Mouse (Mus musculus) urinary bladder, postnatal 10 days (tissue): Measurements from ENCODE around the gene Has1.
"Not testable (repeated sequence)": the region's sequence is repeated elsewhere in the genome, so short reads cannot be mapped to it uniquely, and the experiment has no call there.

Source experiments
- DNase-seq: peaks from one replicate; pipeline ENCODE4 v3.0.0; 2022; ENCODE audit warnings: low spot score

Has1 gene

DNA sequence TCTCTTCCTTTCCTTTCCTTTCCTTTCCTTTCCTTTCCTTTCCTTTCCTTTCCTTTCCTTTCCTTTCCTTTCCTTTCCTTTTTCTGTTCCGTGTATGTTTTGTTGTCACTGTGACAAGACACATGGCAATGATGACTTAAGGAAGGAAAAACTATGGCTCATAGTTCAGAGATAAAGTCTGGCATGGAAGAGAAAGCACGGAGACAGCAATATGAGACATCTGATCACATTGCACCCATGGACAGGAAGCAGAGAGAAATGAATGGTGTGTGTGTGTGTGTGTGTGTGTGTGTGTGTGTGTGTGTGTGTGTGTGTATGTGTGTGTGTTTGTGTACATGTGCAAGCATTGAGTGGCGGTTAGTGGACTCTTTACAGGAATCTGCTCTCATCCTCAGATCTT lies 10.4 kb downstream of the Has1 start:
- DNase-seq = not testable (repeated sequence)

DNA sequence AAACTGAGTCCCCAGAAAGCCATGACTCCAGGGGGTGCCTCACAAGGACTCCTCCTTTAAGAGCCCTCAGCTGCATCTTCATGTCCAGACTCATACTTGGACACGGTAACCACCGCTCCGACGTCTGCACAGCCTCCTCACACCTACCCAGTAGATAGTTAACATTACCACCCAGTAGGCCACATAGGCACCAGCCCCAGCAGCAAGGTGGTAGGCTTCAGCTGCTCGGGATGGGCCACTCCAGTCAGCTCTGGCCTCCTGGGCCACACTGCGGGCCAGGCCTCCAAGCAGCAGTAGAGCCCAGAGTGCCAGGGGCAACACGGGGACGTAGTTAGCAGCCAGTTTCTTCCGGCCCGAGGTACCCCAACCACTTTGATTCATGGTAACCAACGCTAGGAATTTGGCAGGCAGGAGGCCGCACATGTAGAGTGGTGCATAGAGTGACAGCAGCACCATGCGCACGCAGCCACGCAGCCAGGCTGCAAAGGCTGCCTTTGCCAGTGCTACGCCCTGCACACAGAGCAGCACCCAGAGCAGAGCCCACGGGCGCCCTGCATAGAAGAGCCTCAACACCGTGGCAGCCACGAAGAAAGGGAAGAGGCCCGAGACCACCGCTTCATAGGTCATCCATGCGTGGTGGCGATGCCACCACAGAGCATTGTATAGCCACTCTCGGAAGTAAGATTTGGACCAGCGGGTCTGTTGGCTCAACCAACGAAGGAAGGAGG lies 11.3 kb downstream of the Has1 start:
- no peak for DNase-seq

DNA sequence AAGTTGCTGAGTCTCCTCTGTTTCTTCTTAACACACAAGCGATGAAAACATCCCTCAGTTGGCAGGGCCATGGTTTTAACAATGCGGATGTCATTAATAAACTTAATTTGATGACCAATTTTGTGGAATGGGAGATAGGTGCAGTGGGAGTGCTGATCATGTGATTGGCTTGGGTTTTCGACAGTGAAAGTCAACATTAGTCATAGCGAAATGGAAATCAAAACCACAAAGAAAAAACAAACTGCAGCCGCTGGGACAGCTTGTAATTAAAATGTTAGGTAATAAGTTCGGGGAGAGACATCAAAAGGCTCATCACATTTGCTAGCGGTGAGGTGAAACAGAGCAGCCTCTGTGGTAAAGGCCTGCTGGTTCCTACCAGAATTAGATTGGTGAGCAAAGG lies 14.2 kb downstream of the Has1 start:
- DNase-seq = no peak

GRCm38 (mm10) chr17:17839276-17839675 lies 15.7 kb downstream of the Has1 start:
- no peak for DNase-seq

GRCm38 (mm10) chr17:17837919-17838701 lies 16.9 kb downstream of the Has1 start:
- peak; percentile 80 for DNase-seq

DNA sequence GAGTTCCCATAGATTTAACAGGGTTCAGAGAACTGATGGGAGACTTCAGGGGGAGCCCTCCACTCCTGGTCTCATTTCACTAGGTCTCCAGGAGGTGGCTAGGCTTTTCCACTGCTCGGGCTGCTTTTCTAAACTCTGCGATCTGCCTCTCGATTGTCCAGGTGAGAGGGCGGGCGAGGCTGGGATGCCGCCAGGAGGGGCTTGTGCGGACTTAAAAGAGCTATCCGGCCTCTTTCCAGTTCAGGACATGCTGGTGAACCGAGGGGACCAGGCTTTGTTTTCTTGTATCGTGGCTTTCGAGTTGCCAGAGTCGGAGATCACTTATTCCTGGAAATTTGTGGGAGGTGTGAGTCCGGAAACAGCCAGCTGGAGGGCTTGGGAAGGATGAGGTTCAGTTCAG lies 17.6 kb downstream of the Has1 start:
- DNase-seq = no peak

DNA sequence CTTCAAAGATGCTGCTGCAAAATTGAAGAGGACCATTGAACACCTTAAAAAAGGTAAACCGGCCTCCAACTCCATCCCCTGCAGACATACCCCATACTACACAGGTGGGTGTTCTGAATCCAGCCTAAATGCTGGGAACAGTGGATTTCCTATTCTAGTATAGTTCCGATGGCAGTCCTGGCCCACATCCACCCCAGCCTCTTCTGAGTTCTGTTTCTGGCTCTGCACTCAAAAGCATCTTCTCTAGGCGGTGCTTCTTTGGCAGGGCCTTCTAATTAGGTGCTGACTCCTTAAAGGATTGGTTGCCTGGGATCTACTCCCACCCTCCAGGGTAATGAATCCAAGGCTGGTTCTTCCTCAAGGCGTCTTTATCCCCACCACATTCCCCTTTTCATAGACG lies 18.9 kb downstream of the Has1 start:
- no peak for DNase-seq

DNA sequence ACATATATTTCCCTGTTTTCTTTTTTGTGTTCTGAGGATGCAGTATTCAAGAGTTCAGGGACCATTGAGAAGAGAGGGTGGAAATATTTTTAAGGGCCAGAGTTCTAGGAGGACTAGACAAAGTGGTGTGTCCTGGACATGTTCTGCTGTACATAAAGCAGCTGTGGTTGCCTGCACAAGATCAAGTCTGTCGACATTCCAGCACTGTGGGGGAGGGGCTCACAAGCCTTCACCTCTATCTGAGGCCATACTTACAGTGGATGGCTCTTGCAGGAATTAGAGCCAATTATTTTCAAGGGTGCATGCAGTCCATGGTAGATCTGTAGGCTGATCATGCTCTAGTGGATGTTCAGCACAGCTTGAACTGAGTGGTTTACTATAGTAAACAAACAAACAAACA lies 20.1 kb downstream of the Has1 start:
- DNase-seq = no peak

DNA sequence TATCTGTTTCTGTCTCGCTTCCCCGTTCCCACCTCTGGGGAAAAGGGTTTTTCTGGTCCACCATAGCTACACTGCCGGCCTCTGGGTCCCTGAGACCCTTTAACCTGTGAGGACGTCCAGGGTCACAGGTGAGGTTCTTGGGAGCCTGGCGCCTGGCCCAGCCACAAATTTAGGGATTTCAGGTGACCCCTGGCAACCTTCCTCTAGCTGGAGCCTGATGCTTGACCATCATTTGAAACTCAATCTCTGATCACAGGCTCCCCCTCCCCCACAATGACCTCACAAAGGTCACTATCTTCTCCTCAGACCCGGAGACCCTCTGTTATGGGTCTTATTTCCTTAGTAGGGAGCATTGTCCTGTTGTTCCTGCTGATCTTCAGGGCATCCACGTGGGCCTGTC lies 24.3 kb downstream of the Has1 start:
- no peak for DNase-seq

DNA sequence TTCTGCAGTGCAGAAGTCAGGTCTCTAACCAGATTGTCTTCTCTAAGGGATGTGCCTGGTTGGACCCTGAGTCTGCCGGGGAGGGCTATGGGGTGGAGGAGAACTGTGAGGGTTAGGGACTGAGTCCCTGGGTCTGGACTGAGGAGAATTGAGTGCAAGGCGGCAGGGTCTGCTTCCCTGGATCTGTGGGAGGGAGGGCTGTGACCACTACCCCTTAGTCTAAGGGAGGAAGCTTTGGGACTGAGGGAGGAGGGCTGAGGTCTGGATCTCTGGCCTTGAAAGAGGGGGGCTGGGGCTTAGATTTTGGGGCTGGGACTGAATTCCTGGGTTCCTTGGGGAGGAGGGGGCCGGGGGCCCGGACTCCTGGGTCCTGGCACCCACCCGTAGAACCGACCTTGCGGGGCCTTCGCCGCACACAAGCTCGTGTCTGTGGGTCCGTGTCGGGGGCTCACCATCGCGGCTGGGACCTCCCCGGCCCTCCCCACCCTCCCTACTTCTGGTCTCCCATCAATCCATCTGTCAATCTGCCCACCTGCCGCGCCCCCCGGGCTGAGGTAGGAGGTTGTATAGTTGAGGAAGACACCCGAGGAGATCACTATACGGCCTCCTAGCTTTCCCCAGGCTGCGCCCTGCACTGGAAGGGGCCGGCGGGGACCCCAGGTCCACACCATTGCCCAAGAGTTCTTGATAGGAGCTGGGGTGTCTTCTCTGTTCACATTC lies 25.0 kb downstream of the Has1 start:
- no peak for DNase-seq

DNA sequence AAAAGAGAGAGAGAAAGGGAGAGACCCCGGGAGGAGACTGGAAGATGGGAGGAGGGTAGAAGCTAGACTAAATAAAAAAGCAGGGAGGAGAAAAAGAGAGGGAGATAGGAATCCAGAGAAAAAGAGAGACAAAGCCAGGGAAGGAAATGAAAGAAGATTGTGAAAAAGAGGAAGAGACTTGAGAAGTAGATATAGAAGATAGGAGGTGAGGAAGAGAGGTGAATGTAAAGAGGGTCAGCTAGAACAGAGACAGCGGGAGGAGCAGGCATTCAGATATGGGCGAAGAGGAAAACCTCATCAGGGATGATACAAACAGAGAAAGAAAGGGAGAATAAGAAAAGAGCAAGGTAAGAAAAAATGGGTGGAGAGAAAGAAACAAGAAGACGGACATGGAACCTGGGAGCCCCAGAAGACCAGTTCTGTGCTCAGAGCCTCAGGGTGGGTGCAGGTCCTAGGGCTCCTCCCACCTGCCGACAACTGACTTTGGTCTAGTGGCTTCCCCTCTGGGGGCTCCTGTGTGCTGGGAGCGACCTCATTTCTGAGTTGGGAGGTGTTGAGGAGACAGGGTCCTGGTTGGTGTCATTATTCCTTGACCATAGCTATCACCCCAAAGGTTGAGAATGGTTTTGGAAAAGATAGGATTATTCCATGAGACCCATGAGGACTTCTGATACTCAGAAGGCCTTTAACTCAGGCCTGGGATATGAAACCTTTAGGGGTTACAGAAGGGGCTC lies 25.8 kb downstream of the Has1 start:
- no peak for DNase-seq

DNA sequence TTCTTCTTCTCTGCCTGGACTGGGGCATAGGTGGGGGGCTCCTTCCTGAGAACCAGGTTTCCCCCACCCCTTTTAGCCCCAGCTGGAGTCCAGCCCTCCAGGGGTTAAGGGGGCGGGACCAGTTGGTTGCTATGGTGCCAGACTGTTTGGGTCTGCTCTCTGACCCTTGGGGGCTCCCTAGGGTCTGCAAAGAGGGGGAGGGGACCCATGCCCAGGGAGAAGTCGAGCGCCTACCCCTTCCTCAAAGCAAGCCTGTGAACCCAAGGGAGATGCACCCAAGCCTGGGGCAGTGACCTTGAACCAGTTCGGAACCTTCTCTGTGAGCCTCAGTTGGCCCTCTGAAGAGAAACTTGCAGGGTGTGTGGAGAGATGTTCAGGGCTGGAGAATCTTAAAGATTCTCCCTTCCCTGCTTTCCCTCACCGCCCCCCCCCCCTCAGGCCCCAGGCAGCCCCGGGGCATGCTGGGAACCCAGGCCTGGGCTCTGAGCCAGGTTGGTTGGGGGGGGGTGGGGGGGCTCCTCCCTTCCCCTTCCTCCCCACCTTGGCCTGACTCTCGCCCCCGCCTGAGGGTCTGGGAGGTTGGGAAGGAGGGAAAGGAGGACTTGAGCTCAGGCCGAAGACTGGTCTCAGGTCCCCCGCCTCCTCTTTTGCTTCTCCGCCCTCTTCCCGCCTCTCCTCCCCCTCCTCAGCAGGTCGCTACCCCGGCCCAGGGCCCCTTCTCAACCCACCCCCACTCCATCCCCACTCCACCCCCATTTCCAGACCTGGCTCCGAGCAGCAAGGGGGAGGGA lies 26.6 kb downstream of the Has1 start:
- no peak for DNase-seq

DNA sequence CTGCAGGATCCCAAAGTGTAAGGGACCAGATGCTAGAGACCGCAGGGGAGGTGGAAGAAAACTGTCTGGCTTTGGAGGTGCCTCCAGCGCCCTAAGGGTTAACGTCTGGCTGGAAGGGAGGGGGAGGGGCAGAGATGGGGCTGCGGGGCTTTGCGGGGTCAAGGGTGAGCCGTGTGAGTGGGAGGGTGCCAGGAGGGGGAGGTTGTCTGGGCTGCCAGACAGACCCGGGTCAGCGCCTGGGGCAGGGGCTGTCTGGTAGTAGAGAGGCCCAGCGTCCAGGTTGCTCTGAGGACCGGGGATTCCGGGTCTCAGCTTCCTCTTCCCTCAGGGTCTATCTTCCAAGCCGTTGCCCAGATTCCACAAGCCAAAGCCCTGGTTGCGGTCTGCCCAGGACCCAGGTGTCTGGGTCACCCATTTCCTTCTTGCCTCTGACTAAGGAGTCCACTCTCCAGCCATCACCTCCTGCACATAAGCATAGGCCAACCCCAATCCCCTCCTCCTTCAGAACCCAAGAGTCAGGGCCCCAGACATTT lies 27.3 kb downstream of the Has1 start:
- no peak for DNase-seq

- DNase-seq = peak; percentile 90
Measured at GRCm38 (mm10) chr17:17826751-17827657, 28.0 kb downstream of the Has1 start, which contains the start of gene Spaca6. TSS of gene Spaca6 (plus strand) at chr17:17827158.

- no peak for DNase-seq
Measured at GRCm38 (mm10) chr17:17825921-17826591, 28.9 kb downstream of the Has1 start.

DNA sequence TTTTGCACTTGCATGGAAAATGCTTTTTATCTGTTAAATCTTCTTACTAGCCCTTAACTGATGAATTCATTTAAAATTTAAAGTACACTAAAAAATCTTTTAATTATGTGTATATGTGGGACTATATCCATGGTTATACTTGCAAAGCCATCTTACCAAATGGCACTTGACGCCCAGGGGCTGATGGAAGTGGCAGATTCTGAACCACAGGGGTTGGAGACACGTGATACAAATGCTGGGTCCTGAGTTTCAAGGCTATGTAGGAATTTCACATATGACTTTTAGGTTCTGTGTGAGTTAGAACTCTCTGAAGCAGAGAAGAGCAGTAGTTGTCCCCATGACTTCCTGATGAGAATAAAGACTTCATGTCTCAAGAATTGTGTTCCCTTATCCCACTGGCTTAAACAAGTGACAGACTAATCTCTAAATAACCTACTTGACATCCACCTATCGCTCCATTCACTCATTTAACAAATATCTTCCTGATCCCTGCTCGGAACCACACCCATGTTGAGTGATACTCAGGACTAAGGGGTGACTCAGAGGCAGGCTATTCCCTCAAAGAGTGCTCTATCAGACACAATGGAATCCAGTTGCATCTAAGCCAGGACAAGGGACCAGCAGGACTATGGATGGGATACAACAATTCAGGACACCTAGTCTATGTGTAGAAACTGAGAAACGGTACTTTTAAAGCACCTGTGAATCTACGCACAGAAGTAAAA lies 31.2 kb downstream of the Has1 start:
- no peak for DNase-seq

- no peak for DNase-seq
Measured at GRCm38 (mm10) chr17:17795527-17795926, 59.5 kb downstream of the Has1 start.
